Mouse (Mus musculus): ENCODE data around the gene Pde10a.

- no peak for TF ChIP-seq CTCF (IDR thresholded peaks at IDR 0.05; ENCODE audit: low read depth, low read length)
- TF ChIP-seq POLR2A (IDR thresholded peaks at IDR 0.05; ENCODE audit: borderline replicate concordance, low read depth, low read length): no peak
Measured at GRCm38 (mm10) chr17:8554219-8554618, 29.0 kb downstream of the Pde10a start.
